Mouse (Mus musculus): ENCODE data around the gene Rapgef5.

GRCm38 (mm10) chr12:117763247-117763646, 247.0 kb downstream of the Rapgef5 start:
- TF ChIP-seq EP300 (IDR thresholded peaks at IDR 0.05; ENCODE audit: low read length) (no peak), CTCF (conservative IDR thresholded peaks at IDR 0.05 in 1 of 2, IDR thresholded peaks at IDR 0.05 in 1 of 2; ENCODE audit: low read depth in 2 of 2, low read length in 2 of 2) (no peak)

Data from CH12.LX (cell line).